Mouse (Mus musculus) liver, embryonic 15.5 days (tissue): ENCODE results near the gene Tbkbp1. TPM values are rescaled to one million over a fixed set of nuclear protein-coding genes. Genes with fewer than 3 reads are reported as not detected.
A peak's percentile ranks its signal among the peaks of the same experiment; 100 is the strongest.

ENCODE experiments used
- ATAC-seq: fragments of 200-750 bp; cut with Nextera tagmentation; 2 replicates; pipeline ENCODE4 v1.8.0; 2017; ENCODE audit warnings: moderate number of reproducible peaks, mild to moderate bottlenecking, moderate library complexity; ENCODE audit not compliant: insufficient read depth
- H3K27ac ChIP-seq: fragments of 300-500 bp; sonication (generic); replicated peaks from 2 replicates; pipeline ENCODE4 v1.5.1; 2015; ENCODE audit warnings: mild to moderate bottlenecking, inconsistent platforms
- H3K27me3 ChIP-seq: fragments of 300-500 bp; sonication (generic); 2 replicates; pipeline ENCODE4 v1.6.1; 2015; ENCODE audit warnings: mild to moderate bottlenecking, inconsistent platforms
- H3K36me3 ChIP-seq: fragments of 300-500 bp; sonication (generic); replicated peaks from 2 replicates; pipeline ENCODE4 v1.6.1; 2015; ENCODE audit warnings: moderate library complexity, mild to moderate bottlenecking, inconsistent platforms
- H3K4me1 ChIP-seq: fragments of 300-500 bp; sonication (generic); replicated peaks from 2 replicates; pipeline ENCODE4 v1.6.1; 2015; ENCODE audit warnings: inconsistent platforms
- H3K4me2 ChIP-seq: fragments of 300-500 bp; sonication (generic); 2 replicates; pipeline ENCODE4 v1.6.1; 2015; ENCODE audit warnings: moderate library complexity, mild to moderate bottlenecking, inconsistent platforms
- H3K4me3 ChIP-seq: fragments of 300-500 bp; sonication (generic); replicated peaks from 2 replicates; pipeline ENCODE4 v1.5.1; 2015; ENCODE audit warnings: mild to moderate bottlenecking, inconsistent platforms
- H3K9ac ChIP-seq: fragments of 300-500 bp; sonication (generic); 2 replicates; pipeline ENCODE4 v1.6.1; 2015; ENCODE audit warnings: moderate library complexity, mild to moderate bottlenecking, inconsistent platforms
- H3K9me3 ChIP-seq: fragments of 300-500 bp; sonication (generic); replicated peaks from 2 replicates; pipeline ENCODE4 v1.6.1; 2016; ENCODE audit warnings: inconsistent platforms
- WGBS: fragments of 180-500 bp; shearing (Covaris S2); methylation state at CpG from one replicate; pipeline ENCODE4 v1.1.7; 2015; ENCODE audit warnings: mixed read lengths; ENCODE audit not compliant: insufficient replicate concordance; 5-methylcytosine and 5-hydroxymethylcytosine counted together
- microRNA-seq: library from miRNA; unstranded; fragments of <30 nt; microRNA quantifications from one replicate; pipeline ENCODE4, GENCODE M21; 2016
- polyA plus RNA-seq: library from polyadenylated mRNA; unstranded; fragments of >200 nt; fragmentation: Nextera tagmentation; extraction: Ambion mirVana; gene quantifications from 2 replicates; pipeline ENCODE4 v1.2.1, GENCODE M21; 2015

Tbkbp1 gene
- polyA plus RNA-seq, 1 experiment from 2014 or later, result 2.1 TPM

DNA sequence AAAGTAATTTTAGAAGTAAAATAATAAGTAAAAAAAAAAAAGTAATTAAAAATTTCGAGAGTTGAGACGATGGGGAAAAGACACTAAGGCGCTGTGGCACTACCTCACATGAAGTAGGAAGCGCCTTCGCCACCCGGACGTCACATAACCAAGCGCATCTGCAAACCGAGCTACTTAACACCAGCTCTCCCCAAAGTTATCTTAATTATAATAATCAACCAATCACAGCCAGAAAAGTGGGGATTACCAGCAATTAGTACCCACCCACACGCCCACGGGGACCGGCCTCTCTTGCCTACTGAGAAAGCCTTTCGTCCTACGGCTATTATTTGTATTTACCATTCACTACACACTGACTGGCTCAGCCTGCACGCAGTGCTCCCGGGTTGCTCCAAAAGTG is 42.3 kb downstream of the Tbkbp1 start:
- ATAC-seq, result no peak
- WGBS, result 66% methylated on average over 16 of the region's 16 CpGs
- Histone ChIP-seq H3K27ac (no peak overlapping the region), H3K4me1 (no peaks in the 10 kb centered on the region), H3K36me3 (no peaks in the 10 kb centered on the region), H3K9ac (no peak overlapping the region), H3K4me3 (no peak overlapping the region), H3K27me3 (peaks cover 38% of the 10 kb centered on the region), H3K9me3 (no peaks in the 10 kb centered on the region), H3K4me2 (no peak overlapping the region)

DNA sequence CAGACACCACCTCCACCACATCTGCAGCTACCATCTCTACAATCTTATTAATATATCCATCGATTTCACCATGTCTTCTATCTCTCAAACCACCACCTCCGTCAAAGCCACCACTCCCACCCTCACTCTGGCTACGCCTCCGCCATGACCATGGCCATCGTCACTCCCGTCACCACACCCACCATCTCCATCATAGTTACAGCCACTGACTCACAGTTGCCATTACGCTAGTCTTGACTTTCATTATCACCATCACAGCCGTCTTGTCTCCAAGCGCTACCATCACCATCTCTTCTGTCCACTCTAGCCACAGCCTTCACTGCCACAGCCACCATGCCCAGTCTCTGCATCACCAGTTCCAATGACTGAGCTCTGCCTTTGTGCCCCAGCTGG is 47.2 kb downstream of the Tbkbp1 start:
- ATAC-seq, result no peak
- WGBS, result 81% methylated on average over 9 of the region's 9 CpGs

DNA sequence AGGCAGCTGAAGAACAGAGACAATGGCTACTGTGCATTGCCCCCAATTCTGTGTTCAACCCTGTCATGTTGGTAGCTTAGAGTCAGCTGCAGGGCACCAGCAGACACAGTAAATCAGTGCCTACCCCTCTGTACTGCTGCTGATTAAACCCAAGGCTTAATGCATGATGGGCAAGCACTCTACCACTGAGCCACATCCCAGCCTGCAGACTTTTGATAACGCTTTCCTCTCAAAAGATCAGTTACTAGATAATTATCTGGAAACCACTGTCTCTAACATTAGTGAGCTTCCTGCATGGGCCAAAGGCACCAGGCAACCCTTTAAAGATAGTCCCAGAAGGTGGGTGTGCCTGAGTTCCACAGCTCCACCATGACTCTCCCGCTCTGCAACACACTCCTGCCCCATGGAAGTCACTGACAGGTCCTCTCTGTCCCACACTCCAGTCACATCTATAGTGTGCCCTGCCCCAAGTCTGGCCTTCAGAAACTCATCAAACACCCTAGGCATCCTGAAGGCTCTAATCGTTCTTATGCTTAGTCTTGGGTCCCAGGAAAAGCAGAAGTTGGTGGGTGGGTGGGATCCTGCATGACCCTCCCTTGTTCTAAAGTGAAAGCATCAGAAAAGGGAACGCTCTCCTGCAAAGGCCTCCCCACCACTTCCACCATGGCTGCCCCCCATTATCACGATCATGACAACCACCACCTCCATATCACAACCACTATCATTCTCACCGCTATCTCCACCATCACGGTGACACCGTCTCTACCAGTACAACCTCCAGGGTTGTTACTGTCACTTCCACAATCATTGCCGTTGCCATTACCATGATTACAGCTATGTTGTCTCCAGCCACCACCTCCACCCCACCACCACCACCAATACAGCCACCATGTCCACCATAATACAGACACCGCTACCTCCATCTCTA is 47.9 kb downstream of the Tbkbp1 start:
- Histone ChIP-seq H3K27ac (no peak overlapping the region), H3K9me3 (no peaks in the 10 kb centered on the region), H3K27me3 (peaks cover 39% of the 10 kb centered on the region), H3K4me2 (no peak overlapping the region), H3K9ac (no peak overlapping the region), H3K36me3 (no peaks in the 10 kb centered on the region), H3K4me1 (no peaks in the 10 kb centered on the region), H3K4me3 (no peak overlapping the region)
- ATAC-seq, result no peak
- 33% methylated on average over 10 of the region's 10 CpGs for WGBS

More for the DNA sequence above, 47.2 kb downstream of the Tbkbp1 start:
- Histone ChIP-seq H3K27ac (no peak overlapping the region), H3K36me3 (no peaks in the 10 kb centered on the region), H3K27me3 (peaks cover 34% of the 10 kb centered on the region), H3K9me3 (no peaks in the 10 kb centered on the region), H3K4me2 (no peak overlapping the region), H3K4me1 (no peaks in the 10 kb centered on the region), H3K4me3 (no peak overlapping the region), H3K9ac (no peak overlapping the region)

DNA sequence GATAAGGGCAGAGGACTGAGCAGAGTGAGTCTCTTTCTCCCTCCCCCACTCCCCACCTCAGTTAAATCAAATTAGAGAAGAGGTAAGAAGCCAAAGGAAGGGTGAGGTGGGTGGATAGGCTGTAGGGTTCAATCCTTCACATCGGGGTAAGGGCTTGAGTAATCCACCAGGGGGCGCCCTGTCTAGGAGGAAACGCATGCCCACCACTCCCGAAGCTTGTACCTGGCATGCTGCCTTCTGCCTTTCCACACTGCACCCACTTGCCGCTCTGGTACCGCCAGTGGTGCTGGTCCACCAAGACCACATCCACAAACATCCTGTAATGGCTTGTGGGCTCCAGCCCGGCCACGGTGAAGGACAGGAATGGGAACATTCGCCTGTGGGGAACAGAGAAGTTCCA is 49.6 kb downstream of the Tbkbp1 start:
- no peaks in the 10 kb centered on the region for H3K36me3 ChIP-seq
- H3K27ac ChIP-seq, result no peak overlapping the region
- no peak overlapping the region for H3K4me2 ChIP-seq
- peaks cover 56% of the 10 kb centered on the region for H3K27me3 ChIP-seq
- H3K9me3 ChIP-seq, result no peaks in the 10 kb centered on the region
- H3K9ac ChIP-seq, result no peak overlapping the region
- 13% methylated on average over 9 of the region's 9 CpGs for WGBS
- no peak for ATAC-seq
- H3K4me3 ChIP-seq, result no peak overlapping the region
- H3K4me1 ChIP-seq, result no peaks in the 10 kb centered on the region

DNA sequence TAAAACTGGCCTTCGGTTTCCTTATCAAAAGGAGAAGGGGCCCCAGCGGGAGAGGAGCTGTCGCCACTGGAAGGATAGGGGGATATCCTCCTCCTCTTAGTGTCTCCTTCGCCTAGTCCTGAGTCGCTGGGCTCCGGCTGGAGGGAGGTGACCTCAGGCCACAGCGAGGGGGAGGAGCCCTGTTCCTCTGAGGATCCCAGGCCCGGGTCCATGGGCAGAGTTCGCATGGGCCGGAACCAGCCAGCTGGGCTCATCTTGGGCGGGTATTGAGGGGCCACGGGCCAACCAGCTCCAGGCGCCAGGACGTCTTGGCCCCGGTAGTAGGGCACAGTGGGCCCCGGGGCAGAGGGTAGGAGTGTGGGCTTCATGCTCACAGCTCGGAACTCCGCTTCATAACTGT is 52.5 kb downstream of the Tbkbp1 start:
- H3K27ac ChIP-seq, result no peak overlapping the region
- no peak overlapping the region for H3K4me3 ChIP-seq
- no peaks in the 10 kb centered on the region for H3K4me1 ChIP-seq
- H3K36me3 ChIP-seq, result no peaks in the 10 kb centered on the region
- no peak overlapping the region for H3K9ac ChIP-seq
- H3K27me3 ChIP-seq, result peaks cover 74% of the 10 kb centered on the region
- ATAC-seq, result no peak
- 15% methylated on average over 18 of the region's 18 CpGs for WGBS
- peak overlapping the region; percentile 16; the same call in 1 of the 2 replicates for H3K4me2 ChIP-seq
- no peaks in the 10 kb centered on the region for H3K9me3 ChIP-seq

DNA sequence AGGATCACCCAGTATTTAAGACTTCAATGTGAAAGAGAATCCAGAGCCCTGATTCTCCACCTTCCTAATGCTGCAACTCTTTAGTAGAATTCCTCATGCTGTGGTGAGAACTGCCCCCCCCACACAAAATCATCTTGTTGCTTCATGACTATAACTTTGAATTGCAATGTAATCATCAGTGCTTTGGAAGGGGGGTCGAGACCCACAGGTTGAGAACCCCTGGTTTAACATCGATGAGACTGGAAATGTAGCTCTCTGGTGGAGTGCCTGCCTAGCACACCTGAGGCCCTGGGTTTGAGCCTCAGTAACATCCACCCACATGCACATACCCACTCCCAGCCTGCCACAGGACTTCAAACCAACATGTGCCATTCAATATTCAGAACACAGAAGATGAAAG is 56.7 kb downstream of the Tbkbp1 start:
- H3K4me3 ChIP-seq, result no peak overlapping the region
- WGBS, result 30% methylated on average over 2 of the region's 2 CpGs
- H3K4me1 ChIP-seq, result no peaks in the 10 kb centered on the region
- ATAC-seq, result no peak
- H3K4me2 ChIP-seq, result no peak overlapping the region
- H3K27me3 ChIP-seq, result peaks cover 56% of the 10 kb centered on the region
- no peaks in the 10 kb centered on the region for H3K9me3 ChIP-seq
- H3K36me3 ChIP-seq, result no peaks in the 10 kb centered on the region
- no peak overlapping the region for H3K9ac ChIP-seq
- H3K27ac ChIP-seq, result no peak overlapping the region

DNA sequence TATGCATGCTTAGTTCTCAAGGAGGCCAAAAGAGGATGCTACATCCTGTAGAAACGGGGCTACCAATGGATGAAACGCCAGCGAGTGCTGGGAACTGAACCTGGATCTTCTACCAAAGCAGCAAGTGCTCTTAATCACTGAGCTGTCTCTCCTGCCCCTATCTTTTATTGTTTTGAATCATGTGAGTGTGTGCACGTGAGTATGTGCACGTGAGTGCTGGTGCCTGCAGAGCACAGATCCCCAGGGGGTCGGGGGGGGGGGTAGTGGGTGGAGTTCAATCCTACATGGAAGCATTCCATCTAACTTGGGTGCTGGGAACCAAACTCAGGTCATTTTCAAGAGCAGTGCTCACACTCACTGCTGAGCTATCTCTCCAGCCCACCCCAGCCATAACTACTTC is 64.9 kb downstream of the Tbkbp1 start:
- Histone ChIP-seq H3K9ac (no peak overlapping the region), H3K27ac (no peak overlapping the region), H3K9me3 (no peaks in the 10 kb centered on the region), H3K4me3 (no peak overlapping the region), H3K4me1 (no peaks in the 10 kb centered on the region), H3K36me3 (no peaks in the 10 kb centered on the region), H3K27me3 (peaks cover 29% of the 10 kb centered on the region), H3K4me2 (no peak overlapping the region)
- 48% methylated on average over 6 of the region's 6 CpGs for WGBS
- ATAC-seq, result no peak

Small RNAs within 50 kb of the gene (microRNA-seq; reads per million reads assigned to microRNA genes)
- not detected for gene Mir7235

Other genes starting within 250 kb of the Tbkbp1 start
- 33.7 and 40.6 TPM in 2 replicates for gene Cdk5rap3, start 235.0 kb downstream of the Tbkbp1 start, polyA plus RNA-seq
- 5.9 and 6.1 TPM in 2 replicates for gene Prr15l, start 223.4 kb downstream of the Tbkbp1 start, polyA plus RNA-seq
- 719 and 785 TPM in 2 replicates for gene Pnpo, start 207.5 kb downstream of the Tbkbp1 start, polyA plus RNA-seq
- 17.6 and 18.0 TPM in 2 replicates for gene Sp2, start 168.5 kb downstream of the Tbkbp1 start, polyA plus RNA-seq
- 0.03 and 0.05 TPM in 2 replicates for gene Sp6, start 138.1 kb downstream of the Tbkbp1 start, polyA plus RNA-seq
- 11.8 and 13.2 TPM in 2 replicates for gene Scrn2, start 121.6 kb downstream of the Tbkbp1 start, polyA plus RNA-seq
- 0.08 and 0.54 TPM in 2 replicates for gene Lrrc46, start 110.1 kb downstream of the Tbkbp1 start, polyA plus RNA-seq
- gene Mrpl10, start 109.9 kb downstream of the Tbkbp1 start, polyA plus RNA-seq, result 34.0 and 34.6 TPM in 2 replicates
- gene Osbpl7, start 100.9 kb downstream of the Tbkbp1 start, polyA plus RNA-seq, result 2.3 and 2.9 TPM in 2 replicates
- gene Tbx21, start 36.2 kb downstream of the Tbkbp1 start, polyA plus RNA-seq, result 0.08 and 0.15 TPM in 2 replicates
- gene Kpnb1, start 36.4 kb upstream of the Tbkbp1 start, polyA plus RNA-seq, result 18.4 and 18.6 TPM in 2 replicates
- gene Npepps, start 129.1 kb upstream of the Tbkbp1 start, polyA plus RNA-seq, result 18.6 and 21.4 TPM in 2 replicates
- 21.4 and 24.4 TPM in 2 replicates for gene Mrpl45, start 164.2 kb upstream of the Tbkbp1 start, polyA plus RNA-seq
- gene Gpr179, start 200.6 kb upstream of the Tbkbp1 start, polyA plus RNA-seq, result 0.01 TPM in 1 of 2 replicates, not detected in the other
- 1.1 and 1.3 TPM in 2 replicates for gene Socs7, start 211.1 kb upstream of the Tbkbp1 start, polyA plus RNA-seq